In the genomic region with DNA sequence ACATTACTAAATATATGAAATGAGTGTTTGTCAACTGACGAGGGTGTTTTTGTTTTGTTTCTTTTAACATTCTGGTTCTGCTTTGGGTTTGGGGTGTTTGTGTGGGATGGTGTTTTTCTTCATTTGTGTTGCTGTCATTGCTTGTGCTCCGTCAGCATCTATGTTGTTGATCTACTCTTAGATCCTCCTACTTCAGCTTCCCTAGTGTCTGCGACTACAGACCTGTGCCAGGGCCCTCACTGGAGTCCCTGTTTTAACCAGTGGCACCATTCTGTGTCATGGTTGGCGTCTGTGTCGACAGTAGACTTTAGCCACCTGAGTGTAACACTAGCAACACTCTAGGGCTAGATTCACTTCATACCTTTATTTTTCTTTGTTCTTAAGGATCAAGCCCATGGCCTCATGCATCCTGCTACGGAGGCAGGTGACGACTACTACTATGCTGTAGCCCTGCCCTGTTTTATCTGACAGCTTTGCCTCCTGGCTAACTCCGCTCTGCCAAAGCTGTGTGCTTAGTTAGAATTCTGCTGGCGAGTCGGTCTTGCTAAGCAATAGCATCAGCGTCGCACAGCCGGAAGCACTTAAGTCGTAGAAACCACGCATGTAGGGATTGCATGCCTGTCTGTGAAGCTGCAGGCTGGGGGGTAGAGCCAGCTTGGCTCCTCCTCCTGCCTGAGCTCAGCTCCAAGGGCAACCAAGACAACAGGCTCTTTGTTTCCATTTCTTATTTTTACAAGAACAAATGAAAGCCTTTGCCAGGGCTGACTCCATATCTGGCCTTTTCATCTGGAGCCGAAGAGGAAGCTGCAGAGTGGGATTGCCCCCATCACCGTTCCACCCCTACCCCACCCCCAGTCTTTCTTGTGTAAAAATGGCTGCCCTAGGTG, we compare ENCODE assay signal across 8 mouse cellular contexts.
DNase-seq lines count a peak whose midpoint lies in the region; ATAC-seq and TF ChIP-seq lines count a peak whose summit lies in the region.

No protein-coding gene starts in this region.

- TF ChIP-seq CTCF in liver, postnatal 0 days (IDR thresholded peaks at IDR 0.05; ENCODE audit: low read depth), result no peak
- no peak for TF ChIP-seq CTCF in thymus, adult 2 months (IDR thresholded peaks at IDR 0.05; ENCODE audit: borderline replicate concordance, control insufficient read depth, extremely low read depth, insufficient read depth, low read length, poor library complexity)

- WGBS in liver, postnatal 0 days (ENCODE audit: insufficient replicate concordance), result 45% methylated on average over 17 of the region's 17 CpGs
- WGBS in neural tube, embryonic 11.5 days, result 49% methylated on average over 17 of the region's 17 CpGs
- 36% methylated on average over 17 of the region's 17 CpGs for WGBS in thymus, adult 2 months

- peaks cover 21% of the 10 kb centered on the region for H3K4me1 ChIP-seq in liver, postnatal 0 days (ENCODE audit: insufficient read depth)
- no peaks in the 10 kb centered on the region for H3K4me1 ChIP-seq in neural tube, embryonic 11.5 days (ENCODE audit: control insufficient read depth, insufficient read depth, low read length)
- H3K4me1 ChIP-seq in thymus, adult 2 months (replicated peaks; ENCODE audit: control insufficient read depth, insufficient read depth, low read length), result peaks cover 10% of the 10 kb centered on the region

- no peak overlapping the region for H3K9ac ChIP-seq in liver, postnatal 0 days (replicated peaks)
- H3K9ac ChIP-seq in neural tube, embryonic 11.5 days (ENCODE audit: low read length), result no peak overlapping the region

- TF ChIP-seq EP300 in liver, postnatal 0 days (IDR thresholded peaks at IDR 0.05; ENCODE audit: low read depth), result no peak

- 0 out of 2 replicates have a peak, but pooled peaks cover 3% of the 10 kb centered on the region for H3K36me3 ChIP-seq in liver, postnatal 0 days (replicated peaks; ENCODE audit: insufficient read depth, low read length)
- H3K36me3 ChIP-seq in neural tube, embryonic 11.5 days (ENCODE audit: control insufficient read depth, insufficient read depth, low read length), result no peaks in the 10 kb centered on the region
- no peaks in the 10 kb centered on the region for H3K36me3 ChIP-seq in thymus, adult 2 months (ENCODE audit: control insufficient read depth, insufficient read depth, low read length)

- peak; percentile 89 for ATAC-seq in frontal cortex, adult (ENCODE audit: low TSS enrichment)
- ATAC-seq in liver, postnatal 0 days, result peak; percentile 62
- ATAC-seq in neural tube, embryonic 11.5 days (ENCODE audit: insufficient read depth, low FRiP score, low TSS enrichment), result peak; percentile 83

- no peak for TF ChIP-seq POLR2A in thymus, adult 2 months (IDR thresholded peaks at IDR 0.05; ENCODE audit: control insufficient read depth, extremely low read depth, insufficient read depth, low read length, poor library complexity)

- peak; percentile 88 for DNase-seq in CD4-positive, CD25-positive, alpha-beta regulatory T cell, adult 2 months (ENCODE audit: low read depth, low spot score)
- peak; percentile 88 for DNase-seq in brain, adult 2 months (ENCODE audit: low read depth, low spot score)
- DNase-seq in heart, postnatal 4 days, result peak; percentile 66
- DNase-seq in layer of hippocampus, adult 11-12 months (ENCODE audit: low spot score), result peak; percentile 64
- no peak for DNase-seq in liver, postnatal 0 days
- DNase-seq in neural tube, embryonic 11.5 days (ENCODE audit: low spot score), result peak; percentile 69
- peak; percentile 35 for DNase-seq in thymus, adult 2 months

- H3K27me3 ChIP-seq in liver, postnatal 0 days (ENCODE audit: insufficient read depth, low read length), result no peaks in the 10 kb centered on the region
- no peaks in the 10 kb centered on the region for H3K27me3 ChIP-seq in neural tube, embryonic 11.5 days (ENCODE audit: control insufficient read depth, insufficient read depth, low read length)
- H3K27me3 ChIP-seq in thymus, adult 2 months (ENCODE audit: control insufficient read depth, insufficient read depth, low read length), result no peaks in the 10 kb centered on the region

- no peaks in the 10 kb centered on the region for H3K9me3 ChIP-seq in liver, postnatal 0 days (ENCODE audit: low read length)
- no peaks in the 10 kb centered on the region for H3K9me3 ChIP-seq in neural tube, embryonic 11.5 days (ENCODE audit: control insufficient read depth, low read length)

- peak overlapping the region; percentile 40; the same call in 1 of the 2 replicates for H3K27ac ChIP-seq in liver, postnatal 0 days (ENCODE audit: low read depth)
- 0 out of 2 replicates have a peak overlapping the region, but pooled peaks have one; percentile 36 for H3K27ac ChIP-seq in neural tube, embryonic 11.5 days (ENCODE audit: low read depth, low read length)
- peak overlapping the region; percentile 75 for H3K27ac ChIP-seq in thymus, adult 2 months (ENCODE audit: control insufficient read depth, insufficient read depth, low read length)

- H3K4me3 ChIP-seq in liver, postnatal 0 days (ENCODE audit: low read depth, low read length), result no peak overlapping the region
- no peak overlapping the region for H3K4me3 ChIP-seq in neural tube, embryonic 11.5 days (ENCODE audit: low read depth, low read length)
- peak overlapping the region; percentile 14 for H3K4me3 ChIP-seq in thymus, adult 2 months (ENCODE audit: control insufficient read depth, insufficient read depth, low read length)

- H3K4me2 ChIP-seq in liver, postnatal 0 days (ENCODE audit: low read depth, low read length), result peak overlapping the region; percentile 18
- no peak overlapping the region for H3K4me2 ChIP-seq in neural tube, embryonic 11.5 days (ENCODE audit: low read depth)
